Mouse (Mus musculus) liver, adult 2 months (tissue): ENCODE results near the gene Dnali1. TPM values are rescaled to one million over a fixed set of nuclear protein-coding genes. Genes with fewer than 3 reads are reported as not detected.

Experiments
- DNase-seq: peaks from one replicate; pipeline ENCODE4 v3.0.0-alpha.2; 2011; ENCODE audit warnings: low read depth, low spot score; ENCODE audit errors: extremely low read depth
- H3K27ac ChIP-seq: fragments of 200-500 bp; replicated peaks from 2 replicates; pipeline ENCODE4 v1.5.1; 2012; ENCODE audit warnings: low read depth, mild to moderate bottlenecking, control low read depth, inconsistent platforms, low read length; ENCODE audit not compliant: insufficient read depth
- H3K27me3 ChIP-seq: fragments of 200-500 bp; 2 replicates; pipeline ENCODE4 v1.6.1; 2012; ENCODE audit warnings: mild to moderate bottlenecking, moderate library complexity, low read length, inconsistent platforms; ENCODE audit not compliant: control insufficient read depth, insufficient read depth
- H3K36me3 ChIP-seq: fragments of 200-500 bp; 2 replicates; pipeline ENCODE4 v1.6.1; 2012; ENCODE audit warnings: low read length, inconsistent platforms; ENCODE audit not compliant: control insufficient read depth, insufficient read depth
- H3K4me1 ChIP-seq: fragments of 200-500 bp; 2 replicates; pipeline ENCODE4 v1.6.1; 2011; ENCODE audit warnings: low read length; ENCODE audit not compliant: control insufficient read depth, insufficient read depth
- H3K4me3 ChIP-seq: fragments of 200-500 bp; 2 replicates; pipeline ENCODE4 v1.5.1; 2011; ENCODE audit warnings: low read depth, mild to moderate bottlenecking, control low read depth, low read length, moderate library complexity; ENCODE audit not compliant: insufficient read depth
- H3K79me2 ChIP-seq: fragments of 200-500 bp; 2 replicates; pipeline ENCODE4 v1.6.1; 2012; ENCODE audit warnings: inconsistent platforms, mild to moderate bottlenecking, low read length, moderate library complexity; ENCODE audit not compliant: control insufficient read depth, insufficient read depth
- H3K9ac ChIP-seq: fragments of 200-500 bp; 2 replicates; pipeline ENCODE4 v1.6.1; 2012; ENCODE audit warnings: low read depth, mild to moderate bottlenecking, control low read depth, inconsistent platforms, low read length
- CTCF ChIP-seq: fragments of 200-500 bp; IDR thresholded peaks from 2 replicates; pipeline ENCODE4 v1.5.1; 2011; ENCODE audit warnings: low read depth, low read length, control low read depth
- POLR2A ChIP-seq: fragments of 200-500 bp; IDR thresholded peaks from 2 replicates; pipeline ENCODE4 v1.6.1; 2011; ENCODE audit warnings: low read length, control low read depth; ENCODE audit not compliant: insufficient read depth; ENCODE audit errors: extremely low read depth
- WGBS: fragments of 180-500 bp; shearing (Covaris S2); methylation state at CpG from one replicate; pipeline ENCODE4 v1.1.7; 2018; 5-methylcytosine and 5-hydroxymethylcytosine counted together
- polyA plus RNA-seq: library from polyadenylated mRNA; depleted of rRNA; stranded (reverse); fragments of >200 nt; gene quantifications from 2 replicates; pipeline ENCODE4 v1.2.3, GENCODE M21; 2012
- total RNA-seq: library from RNA; depleted of rRNA; stranded (reverse); fragments of >200 nt; gene quantifications from 2 replicates; pipeline ENCODE4 v1.2.3, GENCODE M21; 2014

Dnali1 gene
- total and polyA plus RNA-seq, 2 experiments = 0.05 to 0.09 TPM

DNA sequence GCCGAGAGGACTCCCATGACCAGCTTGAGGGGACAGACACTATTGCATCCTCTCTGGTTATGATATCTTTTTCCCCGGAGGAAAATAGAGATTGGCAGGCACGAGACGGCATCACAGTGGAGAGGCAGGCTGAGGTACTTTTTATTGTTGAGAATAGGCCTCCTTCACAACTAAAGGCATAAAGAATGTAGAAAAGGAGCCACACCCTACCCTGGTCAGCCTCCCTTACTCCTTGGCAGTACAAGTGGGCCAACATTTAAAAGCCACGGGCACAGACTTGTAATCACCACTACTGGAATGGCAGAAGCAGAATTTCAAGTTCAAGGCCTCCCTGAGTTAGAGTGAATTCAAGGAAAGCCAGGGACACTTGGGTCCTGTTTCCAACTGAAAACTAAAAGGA is 7.5 kb downstream of the Dnali1 start:
- H3K4me3 ChIP-seq = no peak overlapping the region
- TF ChIP-seq POLR2A (no peak), CTCF (no peak)
- H3K79me2 ChIP-seq = no peaks in the 10 kb centered on the region
- no peak overlapping the region for H3K27ac ChIP-seq
- DNase-seq = no peak
- H3K36me3 ChIP-seq = peaks cover 14% of the 10 kb centered on the region
- peaks cover 1% of the 10 kb centered on the region; the same call in 1 of the 2 replicates for H3K4me1 ChIP-seq
- 57% methylated on average over 5 of the region's 5 CpGs for WGBS
- H3K27me3 ChIP-seq = no peaks in the 10 kb centered on the region
- H3K9ac ChIP-seq = no peak overlapping the region

DNA sequence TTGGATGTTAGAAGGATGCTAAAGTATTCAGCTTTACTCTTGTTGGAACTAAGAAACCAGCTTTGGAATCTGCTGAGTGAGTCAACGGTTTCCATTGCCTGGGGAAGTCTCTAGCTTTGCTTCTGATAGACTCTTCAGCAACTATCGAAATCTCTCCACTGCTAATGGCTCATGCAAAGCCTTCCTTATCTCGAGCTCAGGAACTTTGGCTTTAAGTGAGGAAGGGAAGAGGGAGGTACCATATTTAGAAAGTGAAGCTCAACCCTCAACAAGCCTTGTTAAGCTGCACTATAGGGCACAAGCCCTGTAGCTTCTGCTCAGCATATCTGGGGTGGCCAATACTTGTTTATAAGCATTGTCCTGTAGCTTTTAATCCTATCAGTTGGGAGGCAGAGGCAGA is 8.2 kb downstream of the Dnali1 start:
- no peaks in the 10 kb centered on the region for H3K79me2 ChIP-seq
- TF ChIP-seq CTCF (no peak), POLR2A (no peak)
- WGBS = 50% methylated on average over 3 of the region's 3 CpGs
- H3K27me3 ChIP-seq = no peaks in the 10 kb centered on the region
- no peak overlapping the region for H3K27ac ChIP-seq
- H3K9ac ChIP-seq = no peak overlapping the region
- DNase-seq = no peak
- no peak overlapping the region for H3K4me3 ChIP-seq
- H3K36me3 ChIP-seq = peaks cover 16% of the 10 kb centered on the region
- H3K4me1 ChIP-seq = peaks cover 1% of the 10 kb centered on the region; the same call in 1 of the 2 replicates

DNA sequence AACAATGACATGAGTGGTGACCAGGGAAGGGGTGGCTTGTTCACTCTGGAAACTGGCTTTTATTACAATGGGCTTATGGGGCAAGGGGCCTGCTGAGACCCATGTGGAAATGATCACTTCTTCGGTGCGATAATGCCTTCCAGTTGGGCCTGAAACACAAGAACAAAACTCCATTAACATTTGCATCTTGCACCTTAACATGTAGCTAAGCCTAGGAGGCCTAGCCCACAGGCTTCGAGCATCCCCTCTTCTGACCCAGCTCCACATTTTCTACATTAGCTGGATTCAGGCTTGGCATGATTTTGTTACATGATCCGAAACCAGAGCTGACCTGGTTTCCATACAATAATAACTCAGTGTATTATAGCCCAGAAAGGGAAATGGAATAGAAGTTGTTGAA is 9.0 kb downstream of the Dnali1 start:
- TF ChIP-seq CTCF = no peak
- TF ChIP-seq POLR2A = no peak
- no peaks in the 10 kb centered on the region for H3K79me2 ChIP-seq
- peaks cover 20% of the 10 kb centered on the region for H3K36me3 ChIP-seq
- no peak for DNase-seq
- no peaks in the 10 kb centered on the region for H3K27me3 ChIP-seq
- H3K4me1 ChIP-seq = peaks cover 1% of the 10 kb centered on the region; the same call in 1 of the 2 replicates
- WGBS = 90% methylated on average over 4 of the region's 4 CpGs
- no peak overlapping the region for H3K27ac ChIP-seq
- no peak overlapping the region for H3K9ac ChIP-seq
- no peak overlapping the region for H3K4me3 ChIP-seq

- TF ChIP-seq CTCF (no peak), POLR2A (no peak)
- H3K4me1 ChIP-seq = peaks cover 1% of the 10 kb centered on the region; the same call in 1 of the 2 replicates
- H3K79me2 ChIP-seq = no peaks in the 10 kb centered on the region
- H3K27me3 ChIP-seq = no peaks in the 10 kb centered on the region
- WGBS = 88% methylated on average over 9 of the region's 9 CpGs
- DNase-seq = no peak
- H3K9ac ChIP-seq = no peak overlapping the region
- H3K27ac ChIP-seq = no peak overlapping the region
- no peak overlapping the region for H3K4me3 ChIP-seq
- H3K36me3 ChIP-seq = peaks cover 24% of the 10 kb centered on the region
Observed at GRCm38 (mm10) chr4:125055385-125055784, 10.1 kb downstream of the Dnali1 start.

DNA sequence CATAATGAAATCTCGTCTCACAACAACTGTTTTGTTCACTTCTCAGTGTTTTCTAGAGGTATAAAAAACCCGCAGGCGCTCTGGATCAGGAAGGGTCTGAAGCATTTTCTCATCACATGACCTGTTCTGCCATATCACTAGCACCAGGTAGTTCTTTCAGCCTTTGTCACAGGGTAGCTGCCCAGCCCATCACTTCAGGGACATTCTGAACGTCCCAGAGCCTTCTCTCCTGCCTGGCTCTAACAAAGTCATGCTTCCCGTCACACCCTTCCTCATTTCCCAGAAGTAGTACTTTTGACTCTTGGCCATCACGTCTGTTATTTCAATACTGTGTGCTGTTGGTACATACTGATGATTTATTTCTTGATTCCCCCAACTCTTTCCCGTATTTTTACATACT is 21.0 kb downstream of the Dnali1 start:
- Histone ChIP-seq H3K36me3 (peaks cover 77% of the 10 kb centered on the region), H3K4me1 (no peaks in the 10 kb centered on the region), H3K79me2 (no peaks in the 10 kb centered on the region), H3K9ac (no peak overlapping the region), H3K27ac (no peak overlapping the region), H3K4me3 (no peak overlapping the region), H3K27me3 (no peaks in the 10 kb centered on the region)
- 88% methylated on average over 7 of the region's 7 CpGs for WGBS
- no peak for TF ChIP-seq CTCF
- no peak for TF ChIP-seq POLR2A
- DNase-seq = no peak

DNA sequence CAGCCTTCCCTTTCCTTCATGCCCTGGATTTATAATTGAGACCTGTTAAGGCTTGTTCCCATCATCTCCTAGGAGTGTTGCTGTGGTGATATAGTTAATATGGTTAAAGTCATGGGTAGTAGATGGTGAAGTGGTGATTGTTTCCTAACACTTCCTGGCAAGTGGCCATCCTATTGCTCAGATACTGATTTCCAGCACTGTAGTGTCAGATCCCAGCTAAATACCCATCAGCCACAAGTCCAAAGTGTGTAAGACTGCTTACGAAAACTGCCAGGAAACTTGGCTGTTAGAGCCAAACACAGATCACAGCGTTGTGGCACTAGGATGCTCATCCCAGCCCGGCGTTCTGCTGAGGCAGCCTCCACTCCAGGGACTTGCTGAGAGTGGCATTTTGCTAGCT is 31.2 kb downstream of the Dnali1 start:
- H3K4me1 ChIP-seq = peaks cover 8% of the 10 kb centered on the region
- no peak overlapping the region for H3K27ac ChIP-seq
- H3K36me3 ChIP-seq = peaks cover 29% of the 10 kb centered on the region
- no peak overlapping the region for H3K9ac ChIP-seq
- DNase-seq = peak; percentile 70
- H3K79me2 ChIP-seq = peaks cover 18% of the 10 kb centered on the region; the same call in 1 of the 2 replicates
- no peaks in the 10 kb centered on the region for H3K27me3 ChIP-seq
- 25% methylated on average over 4 of the region's 4 CpGs for WGBS
- no peak overlapping the region for H3K4me3 ChIP-seq
- no peak for TF ChIP-seq POLR2A
- TF ChIP-seq CTCF = no peak
